Mouse (Mus musculus): Measurements from ENCODE around the gene Hhatl.

- TF ChIP-seq CTCF (IDR thresholded peaks at IDR 0.05; ENCODE audit: extremely low read depth, insufficient read length, insufficient replicate concordance, low read depth, low read length) (no peak), POLR2A (IDR thresholded peaks at IDR 0.05; ENCODE audit: low read depth, low read length) (no peak)
Observed at GRCm38 (mm10) chr9:121826356-121826755, 34.0 kb upstream of the Hhatl start.

Data from small intestine, adult 2 months (tissue).